Mouse (Mus musculus) spleen, adult 12 weeks (tissue): ENCODE results near the gene Gm20481.
"Not testable (repeated sequence)": the region's sequence is repeated elsewhere in the genome, so short reads cannot be mapped to it uniquely, and the experiment has no call there.

Experiments used
- DNase-seq: peaks from one replicate; pipeline ENCODE4 v3.0.0; 2022; ENCODE audit warnings: low spot score

Gene Gm20481

GRCm38 (mm10) chr17:34951636-34952377 is 17.9 kb upstream of the Gm20481 start:
- DNase-seq = no peak

- DNase-seq = peak; percentile 76
Observed at GRCm38 (mm10) chr17:34952378-34953040, 17.2 kb upstream of the Gm20481 start.

- no peak for DNase-seq
Observed at GRCm38 (mm10) chr17:34953258-34953657, 16.5 kb upstream of the Gm20481 start.

- no peak for DNase-seq
Observed at GRCm38 (mm10) chr17:34953904-34954303, 15.8 kb upstream of the Gm20481 start.

GRCm38 (mm10) chr17:34954831-34955230 is 14.9 kb upstream of the Gm20481 start:
- no peak for DNase-seq

- DNase-seq = no peak
Observed at GRCm38 (mm10) chr17:34955884-34956283, 13.8 kb upstream of the Gm20481 start.

GRCm38 (mm10) chr17:34956340-34956739 is 13.4 kb upstream of the Gm20481 start:
- DNase-seq = no peak

- not testable (repeated sequence) for DNase-seq
Observed at GRCm38 (mm10) chr17:34957291-34957690, 12.4 kb upstream of the Gm20481 start.

GRCm38 (mm10) chr17:34957966-34958365 is 11.7 kb upstream of the Gm20481 start:
- not testable (repeated sequence) for DNase-seq

- DNase-seq = not testable (repeated sequence)
Observed at GRCm38 (mm10) chr17:34958734-34959129, 11.0 kb upstream of the Gm20481 start.

- DNase-seq = peak; percentile 76
Observed at GRCm38 (mm10) chr17:34959130-34959778, 10.5 kb upstream of the Gm20481 start, which contains the start of gene Hspa1b. Gene Hspa1b (minus strand): TSS chr17:34959238.

GRCm38 (mm10) chr17:34959881-34960515 is 9.7 kb upstream of the Gm20481 start:
- no peak for DNase-seq

- no peak for DNase-seq
Observed at GRCm38 (mm10) chr17:34960702-34961493, 8.8 kb upstream of the Gm20481 start.

GRCm38 (mm10) chr17:34962125-34962524 is 7.6 kb upstream of the Gm20481 start:
- DNase-seq = no peak

GRCm38 (mm10) chr17:34962841-34963240 is 6.9 kb upstream of the Gm20481 start:
- DNase-seq = no peak

- DNase-seq = no peak
Observed at GRCm38 (mm10) chr17:34964640-34965049, 5.1 kb upstream of the Gm20481 start.

GRCm38 (mm10) chr17:34965627-34966026 is 4.1 kb upstream of the Gm20481 start:
- DNase-seq = no peak

- not testable (repeated sequence) for DNase-seq
Observed at GRCm38 (mm10) chr17:34970850-34971249, 1.1 kb downstream of the Gm20481 start.

- DNase-seq = not testable (repeated sequence)
Observed at GRCm38 (mm10) chr17:34971694-34972068, 2.0 kb downstream of the Gm20481 start.

GRCm38 (mm10) chr17:34972069-34972749 is 2.5 kb downstream of the Gm20481 start, which contains the start of the genes Hspa1a and Hspa1l:
Gene Hspa1a (minus strand): TSS chr17:34972156.
Gene Hspa1l (plus strand): TSS chr17:34972703.
- peak; percentile 72 for DNase-seq
